ENCODE assay signal across 8 mouse cellular contexts in the genomic region with DNA sequence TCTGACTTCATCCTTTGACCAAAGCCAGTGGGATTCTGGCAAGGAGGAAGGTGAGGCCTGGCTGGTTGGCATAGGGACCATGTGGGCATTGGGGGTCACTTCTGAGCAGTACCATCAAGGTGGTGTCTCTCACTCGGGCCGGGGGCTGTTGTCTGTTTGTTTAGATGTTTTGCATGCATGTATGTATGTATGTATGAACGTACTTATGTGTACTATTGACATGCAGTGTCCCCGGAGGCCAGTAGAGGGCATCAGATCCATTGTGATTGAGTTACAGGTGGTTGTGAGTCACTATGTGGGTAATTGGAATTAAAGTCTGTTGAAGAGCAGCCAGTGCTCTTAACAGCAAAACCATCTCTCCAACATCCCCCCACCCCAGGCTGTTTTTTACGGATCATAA. TPM values are rescaled to one million over a fixed set of nuclear protein-coding genes. Genes with fewer than 3 reads are reported as not detected.
DNase-seq lines count a peak whose midpoint lies in the region; ATAC-seq and TF ChIP-seq lines count a peak whose summit lies in the region.

No protein-coding gene starts in this region.

- no peak for ATAC-seq in midbrain, embryonic 11.5 days (ENCODE audit: low FRiP score)
- ATAC-seq in midbrain, embryonic 13.5 days, result no peak
- peak; percentile 64 for ATAC-seq in embryonic facial prominence, embryonic 14.5 days (ENCODE audit: low read depth)
- ATAC-seq in hindbrain, embryonic 14.5 days (ENCODE audit: low FRiP score), result no peak; the same call in 1 of the 2 replicates
- ATAC-seq in midbrain, postnatal 0 days (ENCODE audit: low FRiP score), result no peak

- H3K36me3 ChIP-seq in midbrain, embryonic 11.5 days (ENCODE audit: control insufficient read depth, insufficient read depth, low read length), result no peaks in the 10 kb centered on the region
- H3K36me3 ChIP-seq in midbrain, embryonic 13.5 days, result no peaks in the 10 kb centered on the region
- no peaks in the 10 kb centered on the region for H3K36me3 ChIP-seq in embryonic facial prominence, embryonic 14.5 days (ENCODE audit: control insufficient read depth, insufficient read depth, low read length)
- H3K36me3 ChIP-seq in hindbrain, embryonic 14.5 days (replicated peaks; ENCODE audit: control insufficient read depth, insufficient read depth), result no peaks in the 10 kb centered on the region
- H3K36me3 ChIP-seq in midbrain, postnatal 0 days (ENCODE audit: insufficient read depth, low read length), result no peaks in the 10 kb centered on the region

- H3K4me2 ChIP-seq in midbrain, embryonic 11.5 days, result no peak overlapping the region
- no peak overlapping the region for H3K4me2 ChIP-seq in midbrain, embryonic 13.5 days (replicated peaks)
- no peak overlapping the region for H3K4me2 ChIP-seq in embryonic facial prominence, embryonic 14.5 days (ENCODE audit: low read depth, low read length)
- no peak overlapping the region for H3K4me2 ChIP-seq in hindbrain, embryonic 14.5 days (replicated peaks)
- H3K4me2 ChIP-seq in midbrain, postnatal 0 days (ENCODE audit: low read depth, low read length, poor library complexity, severe bottlenecking), result no peak overlapping the region

- no peak for TF ChIP-seq POLR2A in bone marrow, adult 2 months (IDR thresholded peaks at IDR 0.05; ENCODE audit: borderline replicate concordance, control insufficient read depth, low read depth, low read length)

- 10% methylated on average over 5 of the region's 5 CpGs for WGBS in midbrain, embryonic 11.5 days
- 5% methylated on average over 5 of the region's 5 CpGs for WGBS in midbrain, embryonic 13.5 days
- 4% methylated on average over 5 of the region's 5 CpGs for WGBS in bone marrow, adult 2 months
- WGBS in embryonic facial prominence, embryonic 14.5 days, result 5% methylated on average over 5 of the region's 5 CpGs
- 10% methylated on average over 5 of the region's 5 CpGs for WGBS in hindbrain, embryonic 14.5 days
- 7% methylated on average over 5 of the region's 5 CpGs for WGBS in midbrain, postnatal 0 days

- peak; percentile 98 for DNase-seq in midbrain, embryonic 11.5 days (ENCODE audit: low spot score, missing footprints)
- DNase-seq in embryonic facial prominence, embryonic 14.5 days (ENCODE audit: low spot score), result peak; percentile 89
- DNase-seq in hindbrain, embryonic 14.5 days (ENCODE audit: low spot score), result peak; percentile 89
- DNase-seq in left cerebral cortex, adult 18-20 months (ENCODE audit: low spot score in 2 of 2), result peak; percentile 63 to 77
- DNase-seq in midbrain, postnatal 0 days (ENCODE audit: low spot score), result peak; percentile 94
- DNase-seq in testis, postnatal 14 days (ENCODE audit: low spot score), result peak; percentile 40

- no peak overlapping the region for H3K9ac ChIP-seq in midbrain, embryonic 11.5 days (ENCODE audit: low read length)
- no peak overlapping the region for H3K9ac ChIP-seq in midbrain, embryonic 13.5 days (replicated peaks)
- no peak overlapping the region for H3K9ac ChIP-seq in embryonic facial prominence, embryonic 14.5 days (ENCODE audit: low read depth, low read length)
- H3K9ac ChIP-seq in hindbrain, embryonic 14.5 days, result no peak overlapping the region
- no peak overlapping the region for H3K9ac ChIP-seq in midbrain, postnatal 0 days (replicated peaks; ENCODE audit: low read length, poor library complexity, severe bottlenecking)

- TF ChIP-seq CTCF in bone marrow, adult 2 months (IDR thresholded peaks at IDR 0.05; ENCODE audit: control insufficient read depth, insufficient read depth, low read length), result peak; percentile 16; the same call in 1 of the 2 replicates
- TF ChIP-seq CTCF in midbrain, postnatal 0 days (IDR thresholded peaks at IDR 0.05), result peak; percentile 92

- no peak overlapping the region for H3K27ac ChIP-seq in midbrain, embryonic 11.5 days (ENCODE audit: low read depth, low read length)
- no peak overlapping the region for H3K27ac ChIP-seq in midbrain, embryonic 13.5 days
- no peak overlapping the region for H3K27ac ChIP-seq in bone marrow, adult 2 months (ENCODE audit: control insufficient read depth, insufficient read depth, low read depth, low read length, poor library complexity)
- no peak overlapping the region for H3K27ac ChIP-seq in embryonic facial prominence, embryonic 14.5 days (replicated peaks; ENCODE audit: low read depth, low read length)
- H3K27ac ChIP-seq in hindbrain, embryonic 14.5 days, result no peak overlapping the region
- H3K27ac ChIP-seq in midbrain, postnatal 0 days (ENCODE audit: low read depth, low read length), result no peak overlapping the region

- no peaks in the 10 kb centered on the region for H3K9me3 ChIP-seq in midbrain, embryonic 11.5 days (ENCODE audit: control insufficient read depth, low read length)
- no peaks in the 10 kb centered on the region for H3K9me3 ChIP-seq in midbrain, embryonic 13.5 days
- H3K9me3 ChIP-seq in embryonic facial prominence, embryonic 14.5 days (ENCODE audit: control insufficient read depth, low read length), result no peaks in the 10 kb centered on the region
- H3K9me3 ChIP-seq in hindbrain, embryonic 14.5 days (ENCODE audit: control insufficient read depth, low read length), result no peaks in the 10 kb centered on the region
- H3K9me3 ChIP-seq in midbrain, postnatal 0 days (ENCODE audit: low read length), result no peaks in the 10 kb centered on the region

- no peak overlapping the region for H3K4me3 ChIP-seq in midbrain, embryonic 11.5 days (ENCODE audit: low read depth, low read length)
- H3K4me3 ChIP-seq in midbrain, embryonic 13.5 days (replicated peaks), result no peak overlapping the region
- no peak overlapping the region for H3K4me3 ChIP-seq in bone marrow, adult 2 months (replicated peaks; ENCODE audit: control insufficient read depth, low read depth, low read length)
- H3K4me3 ChIP-seq in embryonic facial prominence, embryonic 14.5 days (ENCODE audit: low read depth, low read length), result no peak overlapping the region
- H3K4me3 ChIP-seq in hindbrain, embryonic 14.5 days (replicated peaks; ENCODE audit: low read length), result no peak overlapping the region
- H3K4me3 ChIP-seq in midbrain, postnatal 0 days (ENCODE audit: low read depth, low read length), result no peak overlapping the region

- H3K27me3 ChIP-seq in midbrain, embryonic 11.5 days (ENCODE audit: control insufficient read depth, insufficient read depth, low read length), result no peaks in the 10 kb centered on the region
- H3K27me3 ChIP-seq in midbrain, embryonic 13.5 days, result 0 out of 2 replicates have a peak, but pooled peaks cover 3% of the 10 kb centered on the region
- no peaks in the 10 kb centered on the region for H3K27me3 ChIP-seq in embryonic facial prominence, embryonic 14.5 days (replicated peaks; ENCODE audit: control insufficient read depth, insufficient read depth, low read length)
- H3K27me3 ChIP-seq in hindbrain, embryonic 14.5 days (ENCODE audit: control insufficient read depth, insufficient read depth, low read length), result no peaks in the 10 kb centered on the region
- H3K27me3 ChIP-seq in midbrain, postnatal 0 days (ENCODE audit: insufficient read depth, low read length), result no peaks in the 10 kb centered on the region; the same call in 1 of the 2 replicates

- no peaks in the 10 kb centered on the region for H3K4me1 ChIP-seq in midbrain, embryonic 11.5 days (ENCODE audit: control insufficient read depth, insufficient read depth, low read length)
- no peaks in the 10 kb centered on the region for H3K4me1 ChIP-seq in midbrain, embryonic 13.5 days (replicated peaks)
- H3K4me1 ChIP-seq in bone marrow, adult 2 months (ENCODE audit: control insufficient read depth, insufficient read depth, low read length), result no peaks in the 10 kb centered on the region
- no peaks in the 10 kb centered on the region for H3K4me1 ChIP-seq in embryonic facial prominence, embryonic 14.5 days (ENCODE audit: control insufficient read depth, insufficient read depth, low read length)
- H3K4me1 ChIP-seq in hindbrain, embryonic 14.5 days (replicated peaks; ENCODE audit: control insufficient read depth, insufficient read depth, low read length), result no peaks in the 10 kb centered on the region
- no peaks in the 10 kb centered on the region for H3K4me1 ChIP-seq in midbrain, postnatal 0 days (ENCODE audit: insufficient read depth, low read length)

RNA-seq across cellular contexts. Expression of a gene that starts 15.7 kb away (rescaled TPM):
- 4.2 and 5.2 TPM in 2 replicates for polyA plus RNA-seq in midbrain, embryonic 11.5 days (2014; fragmentation: Nextera tagmentation; extraction: Ambion mirVana)
- 3.1 and 4.0 TPM in 2 replicates for polyA plus RNA-seq in midbrain, embryonic 13.5 days (2015; fragmentation: Nextera tagmentation; extraction: Ambion mirVana)
- polyA plus RNA-seq in bone marrow, adult 2 months (2011; ENCODE audit: insufficient read depth, insufficient read length, low replicate concordance, missing spikeins), result 5.6 and 12.0 TPM in 2 replicates
- 7.2 and 7.3 TPM in 2 replicates for polyA plus RNA-seq in embryonic facial prominence, embryonic 14.5 days (2014; fragmentation: Nextera tagmentation; extraction: Ambion mirVana)
- 3.4 and 5.1 TPM in 2 replicates for polyA plus RNA-seq in hindbrain, embryonic 14.5 days (2014; fragmentation: Nextera tagmentation; extraction: Ambion mirVana)
- total RNA-seq in left cerebral cortex, adult 18-20 months (2021), result 1 to 10 TPM; 3.9 to 4.1 TPM
- total RNA-seq in midbrain, postnatal 0 days (2014; rRNA removed), result 5.4 and 7.3 TPM in 2 replicates
- polyA plus RNA-seq in midbrain, postnatal 0 days (2015; fragmentation: Nextera tagmentation; extraction: Ambion mirVana), result 5.2 and 5.4 TPM in 2 replicates

RNA-seq across cellular contexts. Expression of a gene that starts 15.7 kb away (rescaled TPM):
- 4.1 and 5.1 TPM in 2 replicates for polyA plus RNA-seq in midbrain, embryonic 11.5 days (2014; fragmentation: Nextera tagmentation; extraction: Ambion mirVana)
- polyA plus RNA-seq in midbrain, embryonic 13.5 days (2015; fragmentation: Nextera tagmentation; extraction: Ambion mirVana), result 4.3 and 5.0 TPM in 2 replicates
- 3.3 and 6.2 TPM in 2 replicates for polyA plus RNA-seq in bone marrow, adult 2 months (2011; ENCODE audit: insufficient read depth, insufficient read length, low replicate concordance, missing spikeins)
- polyA plus RNA-seq in embryonic facial prominence, embryonic 14.5 days (2014; fragmentation: Nextera tagmentation; extraction: Ambion mirVana), result 7.8 and 8.4 TPM in 2 replicates
- 5.0 and 6.0 TPM in 2 replicates for polyA plus RNA-seq in hindbrain, embryonic 14.5 days (2014; fragmentation: Nextera tagmentation; extraction: Ambion mirVana)
- 1 to 10 TPM; 3.4 to 4.0 TPM for total RNA-seq in left cerebral cortex, adult 18-20 months (2021)
- 8.3 and 9.0 TPM in 2 replicates for total RNA-seq in midbrain, postnatal 0 days (2014; rRNA removed)
- polyA plus RNA-seq in midbrain, postnatal 0 days (2015; fragmentation: Nextera tagmentation; extraction: Ambion mirVana), result 7.0 and 7.6 TPM in 2 replicates

RNA-seq across cellular contexts. Expression of a gene that starts 32.1 kb away (rescaled TPM):
- not detected in 2 replicates for polyA plus RNA-seq in midbrain, embryonic 11.5 days (2014; fragmentation: Nextera tagmentation; extraction: Ambion mirVana)
- 0.08 and 0.09 TPM in 2 replicates for polyA plus RNA-seq in midbrain, embryonic 13.5 days (2015; fragmentation: Nextera tagmentation; extraction: Ambion mirVana)
- polyA plus RNA-seq in bone marrow, adult 2 months (2011; ENCODE audit: insufficient read depth, insufficient read length, low replicate concordance, missing spikeins), result not detected in 2 replicates
- polyA plus RNA-seq in embryonic facial prominence, embryonic 14.5 days (2014; fragmentation: Nextera tagmentation; extraction: Ambion mirVana), result 0.93 and 1.4 TPM in 2 replicates
- 0.16 and 0.18 TPM in 2 replicates for polyA plus RNA-seq in hindbrain, embryonic 14.5 days (2014; fragmentation: Nextera tagmentation; extraction: Ambion mirVana)
- total RNA-seq in left cerebral cortex, adult 18-20 months (2021), result under 1 TPM; 0.12 to 0.28 TPM
- 0.77 and 1.8 TPM in 2 replicates for total RNA-seq in midbrain, postnatal 0 days (2014; rRNA removed)
- 0.59 and 0.67 TPM in 2 replicates for polyA plus RNA-seq in midbrain, postnatal 0 days (2015; fragmentation: Nextera tagmentation; extraction: Ambion mirVana)

RNA-seq across cellular contexts. Expression of a gene that starts 39.7 kb away (rescaled TPM):
- 389 and 409 TPM in 2 replicates for polyA plus RNA-seq in midbrain, embryonic 11.5 days (2014; fragmentation: Nextera tagmentation; extraction: Ambion mirVana)
- 317 and 341 TPM in 2 replicates for polyA plus RNA-seq in midbrain, embryonic 13.5 days (2015; fragmentation: Nextera tagmentation; extraction: Ambion mirVana)
- polyA plus RNA-seq in bone marrow, adult 2 months (2011; ENCODE audit: insufficient read depth, insufficient read length, low replicate concordance, missing spikeins), result 144 and 147 TPM in 2 replicates
- 298 and 322 TPM in 2 replicates for polyA plus RNA-seq in embryonic facial prominence, embryonic 14.5 days (2014; fragmentation: Nextera tagmentation; extraction: Ambion mirVana)
- 223 and 243 TPM in 2 replicates for polyA plus RNA-seq in hindbrain, embryonic 14.5 days (2014; fragmentation: Nextera tagmentation; extraction: Ambion mirVana)
- total RNA-seq in left cerebral cortex, adult 18-20 months (2021), result 10 to 100 TPM; 75.9 to 83.0 TPM
- total RNA-seq in midbrain, postnatal 0 days (2014; rRNA removed), result 132 and 169 TPM in 2 replicates
- 229 and 237 TPM in 2 replicates for polyA plus RNA-seq in midbrain, postnatal 0 days (2015; fragmentation: Nextera tagmentation; extraction: Ambion mirVana)

RNA-seq across cellular contexts. Expression of a gene that starts 53.3 kb away (rescaled TPM):
- 1.4 and 1.7 TPM in 2 replicates for polyA plus RNA-seq in midbrain, embryonic 11.5 days (2014; fragmentation: Nextera tagmentation; extraction: Ambion mirVana)
- polyA plus RNA-seq in midbrain, embryonic 13.5 days (2015; fragmentation: Nextera tagmentation; extraction: Ambion mirVana), result 0.66 and 0.84 TPM in 2 replicates
- 18.8 and 27.7 TPM in 2 replicates for polyA plus RNA-seq in bone marrow, adult 2 months (2011; ENCODE audit: insufficient read depth, insufficient read length, low replicate concordance, missing spikeins)
- 5.0 and 5.3 TPM in 2 replicates for polyA plus RNA-seq in embryonic facial prominence, embryonic 14.5 days (2014; fragmentation: Nextera tagmentation; extraction: Ambion mirVana)
- 1.5 and 2.2 TPM in 2 replicates for polyA plus RNA-seq in hindbrain, embryonic 14.5 days (2014; fragmentation: Nextera tagmentation; extraction: Ambion mirVana)
- total RNA-seq in left cerebral cortex, adult 18-20 months (2021), result 1 to 10 TPM; 3.6 to 4.0 TPM
- 6.9 and 9.0 TPM in 2 replicates for total RNA-seq in midbrain, postnatal 0 days (2014; rRNA removed)
- 0.64 and 0.74 TPM in 2 replicates for polyA plus RNA-seq in midbrain, postnatal 0 days (2015; fragmentation: Nextera tagmentation; extraction: Ambion mirVana)

Comparison
In these comparisons a context has a peak if more than half of its experiments do, and no peak if none do; other contexts are left out.
1. DNase-seq: peak in every context shown above with its lines; median percentile 98 in midbrain, embryonic 11.5 days; 94 in midbrain, postnatal 0 days; 89 in embryonic facial prominence, embryonic 14.5 days; 89 in hindbrain, embryonic 14.5 days; 70 in left cerebral cortex, adult 18-20 months; 40 in testis, postnatal 14 days.